Mouse (Mus musculus) limb, embryonic 14.5 days (tissue): ENCODE measurements around the gene Klrg2. TPM values are rescaled to one million over a fixed set of nuclear protein-coding genes. Genes with fewer than 3 reads are reported as not detected.

Experiments used
- ATAC-seq: fragments of 200-750 bp; cut with Nextera tagmentation; 2 replicates; pipeline ENCODE4 v1.8.0; 2017; ENCODE audit warnings: low read depth, moderate number of reproducible peaks, moderate TSS enrichment; ENCODE audit not compliant: low FRiP score
- DNase-seq: peaks from one replicate; pipeline ENCODE4 v3.0.0-alpha.2; 2015; ENCODE audit warnings: low spot score
- H3K27ac ChIP-seq: fragments of 300-500 bp; sonication (generic); replicated peaks from 2 replicates; pipeline ENCODE4 v1.5.1; 2014; ENCODE audit warnings: low read depth, mild to moderate bottlenecking, low read length, moderate library complexity, mixed read lengths
- H3K27me3 ChIP-seq: fragments of 300-500 bp; sonication (generic); 2 replicates; pipeline ENCODE4 v1.6.1; 2014; ENCODE audit warnings: low read length, mixed read lengths; ENCODE audit not compliant: control insufficient read depth, insufficient read depth
- H3K36me3 ChIP-seq: fragments of 300-500 bp; sonication (generic); 2 replicates; pipeline ENCODE4 v1.6.1; 2014; ENCODE audit warnings: mild to moderate bottlenecking, low read length, moderate library complexity, mixed read lengths; ENCODE audit not compliant: control insufficient read depth, insufficient read depth
- H3K4me1 ChIP-seq: fragments of 300-500 bp; sonication (generic); 2 replicates; pipeline ENCODE4 v1.6.1; 2014; ENCODE audit warnings: antibody characterized with exemption, low read length, mixed read lengths; ENCODE audit not compliant: control insufficient read depth, insufficient read depth
- H3K4me2 ChIP-seq: fragments of 300-500 bp; sonication (generic); replicated peaks from 2 replicates; pipeline ENCODE4 v1.6.1; 2014; ENCODE audit warnings: low read depth, mild to moderate bottlenecking, low read length, moderate library complexity; ENCODE audit not compliant: severe bottlenecking
- H3K4me3 ChIP-seq: fragments of 300-500 bp; sonication (generic); replicated peaks from 2 replicates; pipeline ENCODE4 v1.5.1; 2014; ENCODE audit warnings: low read length
- H3K9ac ChIP-seq: fragments of 300-500 bp; sonication (generic); 2 replicates; pipeline ENCODE4 v1.6.1; 2014; ENCODE audit warnings: mild to moderate bottlenecking, low read depth, low read length, moderate library complexity; ENCODE audit not compliant: severe bottlenecking
- H3K9me3 ChIP-seq: fragments of 300-500 bp; sonication (generic); 2 replicates; pipeline ENCODE4 v1.6.1; 2016; ENCODE audit warnings: low read length; ENCODE audit not compliant: control insufficient read depth
- POLR2A ChIP-seq: fragments of 200-500 bp; IDR thresholded peaks from 2 replicates; pipeline ENCODE4 v1.8.0; 2012; ENCODE audit warnings: inconsistent platforms, mild to moderate bottlenecking, moderate library complexity, borderline replicate concordance; ENCODE audit not compliant: insufficient read depth, insufficient read length; ENCODE audit errors: extremely low read depth
- WGBS: fragments of 180-500 bp; shearing (Covaris S2); extraction: QIAGEN DNeasy Blood & Tissue Kit; methylation state at CpG from one replicate; pipeline ENCODE4 v1.1.7; 2014; 5-methylcytosine and 5-hydroxymethylcytosine counted together
- polyA plus RNA-seq, 2 experiments: library from polyadenylated mRNA; depleted of rRNA in 1 of 2; stranded (reverse) in 1 of 2; unstranded in 1 of 2; fragments of >200 nt; fragmentation: Nextera tagmentation in 1 of 2; extraction: Ambion mirVana in 1 of 2; gene quantifications; 2 replicates each; pipeline versions ENCODE4 v1.2.1 to v1.2.3; 2012 to 2014

Klrg2 gene
- polyA plus RNA-seq (2012; rRNA removed), result 1.3 and 1.5 TPM in 2 replicates
- 1.1 and 2.1 TPM in 2 replicates for polyA plus RNA-seq (2014; fragmentation: Nextera tagmentation; extraction: Ambion mirVana)

- no peaks in the 10 kb centered on the region for H3K9me3 ChIP-seq
- DNase-seq, result peak; percentile 60
- 2% methylated on average over 53 of the region's 60 CpGs for WGBS
- H3K4me2 ChIP-seq, result peak within 1 kb of the TSS; percentile 100
- no peaks in the 10 kb centered on the region for H3K36me3 ChIP-seq
- no peak within 1 kb of the TSS for H3K27ac ChIP-seq
- no peak for TF ChIP-seq POLR2A
- peaks cover 12% of the 10 kb centered on the region for H3K4me1 ChIP-seq
- H3K9ac ChIP-seq, result peak within 1 kb of the TSS; percentile 49
- H3K27me3 ChIP-seq, result peaks cover 72% of the 10 kb centered on the region
- H3K4me3 ChIP-seq, result peak within 1 kb of the TSS; percentile 55
- peak; percentile 80 for ATAC-seq
Measured at GRCm38 (mm10) chr6:38636852-38637618, at the start of gene Klrg2. Klrg2 (minus strand) TSS chr6:38637242.

DNA sequence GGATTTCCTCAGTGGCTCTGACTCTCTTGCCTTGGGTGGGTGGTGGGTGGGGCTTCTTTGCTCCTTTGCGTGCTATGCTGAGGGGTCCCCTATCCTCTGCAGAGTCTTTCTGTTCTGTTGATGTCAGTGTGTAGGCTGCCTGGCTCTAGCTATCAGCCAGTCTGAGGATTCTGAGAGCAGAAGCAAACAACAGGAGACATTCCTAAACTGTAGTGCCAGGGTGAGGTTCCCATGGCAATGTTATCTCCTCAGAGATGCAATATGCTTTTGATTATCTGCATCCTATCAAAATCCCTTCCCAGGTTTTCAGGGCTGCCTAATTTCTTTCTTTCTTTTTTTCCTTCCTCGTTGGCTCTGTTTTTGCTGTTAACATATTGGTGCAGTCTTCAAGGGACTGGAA is 45.5 kb upstream of the Klrg2 start:
- no peak for TF ChIP-seq POLR2A
- no peaks in the 10 kb centered on the region for H3K9me3 ChIP-seq
- peaks cover 4% of the 10 kb centered on the region; the same call in 1 of the 2 replicates for H3K36me3 ChIP-seq
- no peaks in the 10 kb centered on the region for H3K4me1 ChIP-seq
- DNase-seq (no peak), ATAC-seq (no peak)
- no peak overlapping the region for H3K4me2 ChIP-seq
- H3K27me3 ChIP-seq, result no peaks in the 10 kb centered on the region
- H3K27ac ChIP-seq, result no peak overlapping the region
- H3K4me3 ChIP-seq, result no peak overlapping the region
- 60% methylated on average over 2 of the region's 2 CpGs for WGBS
- H3K9ac ChIP-seq, result no peak overlapping the region

- Histone ChIP-seq H3K9me3 (no peaks in the 10 kb centered on the region), H3K4me3 (no peak overlapping the region), H3K4me2 (no peak overlapping the region), H3K27me3 (no peaks in the 10 kb centered on the region), H3K36me3 (no peaks in the 10 kb centered on the region), H3K27ac (no peak overlapping the region), H3K4me1 (no peaks in the 10 kb centered on the region), H3K9ac (no peak overlapping the region)
- ATAC-seq (no peak), DNase-seq (no peak)
- no peak for TF ChIP-seq POLR2A
- WGBS, result 75% methylated on average over 9 of the region's 9 CpGs
Measured at GRCm38 (mm10) chr6:38677629-38678028, 40.6 kb upstream of the Klrg2 start.

GRCm38 (mm10) chr6:38676723-38677122 is 39.7 kb upstream of the Klrg2 start:
- Histone ChIP-seq H3K27ac (no peak overlapping the region), H3K4me3 (no peak overlapping the region), H3K9ac (no peak overlapping the region), H3K4me1 (no peaks in the 10 kb centered on the region), H3K4me2 (no peak overlapping the region), H3K9me3 (no peaks in the 10 kb centered on the region), H3K27me3 (no peaks in the 10 kb centered on the region), H3K36me3 (no peaks in the 10 kb centered on the region)
- TF ChIP-seq POLR2A, result no peak
- WGBS, result 84% methylated on average over 14 of the region's 14 CpGs
- DNase-seq, result no peak
- no peak for ATAC-seq

DNA sequence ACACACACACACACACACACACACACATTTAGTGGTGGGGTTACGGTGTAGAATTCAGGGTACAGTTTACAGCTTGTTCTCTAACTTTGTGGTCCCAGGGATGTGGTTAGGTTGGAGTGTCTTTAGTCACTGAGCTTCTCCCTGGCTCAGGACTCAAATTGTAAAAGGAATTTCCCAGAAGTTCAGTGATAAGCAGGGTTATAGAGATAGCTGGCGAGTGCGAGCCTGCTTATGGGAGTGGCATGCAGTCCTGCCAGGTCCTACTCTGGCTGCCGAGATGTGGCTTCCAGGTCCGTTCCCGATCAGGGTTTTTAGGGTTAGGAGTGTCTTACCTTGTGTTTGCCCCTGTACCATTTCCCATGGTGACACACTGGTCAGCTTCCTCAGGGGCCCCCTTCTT is 39.2 kb upstream of the Klrg2 start:
- WGBS, result 82% methylated on average over 6 of the region's 6 CpGs
- DNase-seq (no peak), ATAC-seq (no peak)
- H3K9me3 ChIP-seq, result no peaks in the 10 kb centered on the region
- H3K36me3 ChIP-seq, result no peaks in the 10 kb centered on the region
- no peaks in the 10 kb centered on the region for H3K27me3 ChIP-seq
- H3K27ac ChIP-seq, result no peak overlapping the region
- no peak overlapping the region for H3K4me2 ChIP-seq
- H3K4me3 ChIP-seq, result no peak overlapping the region
- no peak overlapping the region for H3K9ac ChIP-seq
- TF ChIP-seq POLR2A, result no peak
- no peaks in the 10 kb centered on the region for H3K4me1 ChIP-seq
